Mouse (Mus musculus): ENCODE results near the gene Tulp3. TPM values are rescaled to one million over a fixed set of nuclear protein-coding genes. Genes with fewer than 3 reads are reported as not detected.
"Not testable (repeated sequence)": the region's sequence is repeated elsewhere in the genome, so short reads cannot be mapped to it uniquely, and the experiment has no call there.

Gene Tulp3
- total RNA-seq (2022), result 10 to 100 TPM; 36.4 to 54.3 (median 42.7) TPM

GRCm38 (mm10) chr6:128355726-128356416 lies at the start of gene Tulp3:
Gene Tulp3, minus strand, starts transcription at chr6:128355851.
- DNase-seq, result peak; percentile 94

GRCm38 (mm10) chr6:128404708-128405107 lies 49.1 kb upstream of the Tulp3 start:
- no peak for DNase-seq

GRCm38 (mm10) chr6:128399421-128400185 lies 44.0 kb upstream of the Tulp3 start:
- DNase-seq, result no peak

- DNase-seq, result no peak
Observed at GRCm38 (mm10) chr6:128398996-128399395, 43.3 kb upstream of the Tulp3 start, which contains the start of gene Nrip2. Gene Nrip2, plus strand, starts transcription at chr6:128399296.

- peak; percentile 74 for DNase-seq
Observed at GRCm38 (mm10) chr6:128397574-128398261, 42.1 kb upstream of the Tulp3 start.

- DNase-seq, result no peak
Observed at GRCm38 (mm10) chr6:128390683-128391082, 35.0 kb upstream of the Tulp3 start.

- no peak for DNase-seq
Observed at GRCm38 (mm10) chr6:128389185-128389584, 33.5 kb upstream of the Tulp3 start.

- no peak for DNase-seq
Observed at GRCm38 (mm10) chr6:128385026-128385425, 29.4 kb upstream of the Tulp3 start.

GRCm38 (mm10) chr6:128383752-128384151 lies 28.1 kb upstream of the Tulp3 start:
- no peak for DNase-seq

- no peak for DNase-seq
Observed at GRCm38 (mm10) chr6:128381254-128381653, 25.6 kb upstream of the Tulp3 start.

- not testable (repeated sequence) for DNase-seq
Observed at GRCm38 (mm10) chr6:128380594-128381167, 25.0 kb upstream of the Tulp3 start.

GRCm38 (mm10) chr6:128379636-128380035 lies 24.0 kb upstream of the Tulp3 start:
- DNase-seq, result no peak

- DNase-seq, result no peak
Observed at GRCm38 (mm10) chr6:128376371-128377085, 20.9 kb upstream of the Tulp3 start.

GRCm38 (mm10) chr6:128375192-128375591 lies 19.5 kb upstream of the Tulp3 start, which contains the start of the genes Tex52 and Gm44596:
Gene Tex52, plus strand, starts transcription at chr6:128375456.
Gene Gm44596, plus strand, starts transcription at chr6:128375503.
- no peak for DNase-seq

GRCm38 (mm10) chr6:128370040-128370439 lies 14.4 kb upstream of the Tulp3 start:
- DNase-seq, result no peak

- DNase-seq, result no peak
Observed at GRCm38 (mm10) chr6:128366466-128366865, 10.8 kb upstream of the Tulp3 start.

GRCm38 (mm10) chr6:128364721-128365120 lies 9.1 kb upstream of the Tulp3 start:
- DNase-seq, result no peak

- no peak for DNase-seq
Observed at GRCm38 (mm10) chr6:128363007-128363825, 7.6 kb upstream of the Tulp3 start.

GRCm38 (mm10) chr6:128362381-128363006 lies 6.8 kb upstream of the Tulp3 start, which contains the start of the genes Rhno1 and Foxm1:
Gene Rhno1, minus strand, starts transcription at chr6:128362911.
Gene Foxm1, plus strand, starts transcription at chr6:128362967.
- DNase-seq, result peak; percentile 78

GRCm38 (mm10) chr6:128361901-128362300 lies 6.2 kb upstream of the Tulp3 start:
- DNase-seq, result no peak

Data from adrenal gland, adult 8-10 months (tissue).